Mouse (Mus musculus): ENCODE data around the gene Nrl.

The Nrl gene

GRCm38 (mm10) chr14:55527940-55528339 lies 3.2 kb upstream of the Nrl start:
- DNase-seq, result peak; percentile 51

GRCm38 (mm10) chr14:55526674-55527073 lies 1.9 kb upstream of the Nrl start:
- DNase-seq, result no peak

- DNase-seq, result no peak
These were observed 719 bp downstream of the Nrl start for GRCm38 (mm10) chr14:55524062-55524461.

- DNase-seq, result peak; percentile 41
These were observed 4.1 kb downstream of the Nrl start for GRCm38 (mm10) chr14:55520451-55521361.

GRCm38 (mm10) chr14:55519604-55520003 lies 5.2 kb downstream of the Nrl start:
- DNase-seq, result no peak

GRCm38 (mm10) chr14:55518897-55519296 lies 5.9 kb downstream of the Nrl start:
- DNase-seq, result no peak

GRCm38 (mm10) chr14:55515846-55516245 lies 8.9 kb downstream of the Nrl start:
- DNase-seq, result no peak

- no peak for DNase-seq
These were observed 10.9 kb downstream of the Nrl start for GRCm38 (mm10) chr14:55513927-55514326.

- DNase-seq, result no peak
These were observed 13.7 kb downstream of the Nrl start for GRCm38 (mm10) chr14:55511037-55511436.

- DNase-seq, result no peak
These were observed 14.6 kb downstream of the Nrl start, which contains the start of gene Cpne6 for GRCm38 (mm10) chr14:55510125-55510731. Gene Cpne6 (plus strand): TSS chr14:55510445.

GRCm38 (mm10) chr14:55509540-55509939 lies 15.2 kb downstream of the Nrl start:
- DNase-seq, result no peak

GRCm38 (mm10) chr14:55507801-55508200 lies 17.0 kb downstream of the Nrl start:
- no peak for DNase-seq

- DNase-seq, result no peak
These were observed 19.2 kb downstream of the Nrl start for GRCm38 (mm10) chr14:55505612-55506011.

- peak; percentile 93 for DNase-seq
These were observed 27.3 kb downstream of the Nrl start for GRCm38 (mm10) chr14:55497449-55497821.

- no peak for DNase-seq
These were observed 27.9 kb downstream of the Nrl start for GRCm38 (mm10) chr14:55496761-55497448.

GRCm38 (mm10) chr14:55495509-55496240 lies 29.1 kb downstream of the Nrl start:
- no peak for DNase-seq

- no peak for DNase-seq
These were observed 32.7 kb downstream of the Nrl start for GRCm38 (mm10) chr14:55492103-55492502.

GRCm38 (mm10) chr14:55491291-55491833 lies 33.4 kb downstream of the Nrl start:
- DNase-seq, result peak; percentile 69

- peak; percentile 64 for DNase-seq
These were observed 34.2 kb downstream of the Nrl start, which contains the start of gene Carmil3 for GRCm38 (mm10) chr14:55490361-55491201. Gene Carmil3 (plus strand): TSS chr14:55490651.

- no peak for DNase-seq
These were observed 37.9 kb downstream of the Nrl start for GRCm38 (mm10) chr14:55486836-55487235.

- DNase-seq, result no peak
These were observed 40.2 kb downstream of the Nrl start for GRCm38 (mm10) chr14:55484430-55485085.

Measured in lung, postnatal 10 days (tissue).